Mouse (Mus musculus) c-Kit-positive CD71-positive TER-119-positive erythroid progenitor cells, embryonic 14.5 days (primary cell): ENCODE data around the gene Atr.
A peak's percentile ranks its signal among the peaks of the same experiment; 100 is the strongest.

Source experiments
- DNase-seq: peaks from one replicate; pipeline ENCODE4 v3.0.0-alpha.2; 2013; ENCODE audit warnings: low spot score

Gene Atr

DNA sequence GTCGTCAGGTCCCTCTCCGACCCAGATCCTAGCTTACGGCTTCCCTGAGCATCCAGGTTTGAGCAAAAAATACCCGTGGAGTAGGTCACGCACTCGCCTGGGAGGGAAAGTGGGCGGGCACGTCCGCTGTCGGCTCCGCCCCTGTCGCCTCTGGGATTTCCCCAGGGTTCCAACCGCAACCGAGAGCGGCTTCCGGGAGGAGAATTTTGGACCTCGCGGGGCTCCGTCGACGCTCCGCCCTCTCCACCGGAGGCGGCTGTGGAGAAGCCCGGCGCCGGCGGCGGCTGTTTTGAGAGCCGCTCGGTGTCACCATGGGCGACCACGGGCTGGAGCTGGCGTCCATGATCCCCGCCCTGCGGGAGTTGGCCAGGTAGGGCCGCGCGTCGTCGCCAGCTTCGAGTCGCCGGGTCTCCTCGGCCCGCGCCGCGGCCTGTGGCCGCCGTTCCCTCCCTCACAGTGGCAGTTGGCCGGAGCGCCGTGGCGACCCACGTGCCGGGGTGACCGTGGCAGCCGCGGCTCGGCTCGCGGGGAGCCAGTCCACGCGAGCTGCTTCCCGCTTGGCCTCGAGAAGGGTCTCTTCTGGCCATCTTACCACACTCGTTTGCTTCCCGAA, at the start of gene Atr:
Gene Atr, plus strand, starts transcription at position 184 of the 613 bp plus-strand sequence.
- DNase-seq, result peak; percentile 92

GRCm38 (mm10) chr9:95809596-95809995, 47.8 kb upstream of the Atr start:
- DNase-seq, result no peak

DNA sequence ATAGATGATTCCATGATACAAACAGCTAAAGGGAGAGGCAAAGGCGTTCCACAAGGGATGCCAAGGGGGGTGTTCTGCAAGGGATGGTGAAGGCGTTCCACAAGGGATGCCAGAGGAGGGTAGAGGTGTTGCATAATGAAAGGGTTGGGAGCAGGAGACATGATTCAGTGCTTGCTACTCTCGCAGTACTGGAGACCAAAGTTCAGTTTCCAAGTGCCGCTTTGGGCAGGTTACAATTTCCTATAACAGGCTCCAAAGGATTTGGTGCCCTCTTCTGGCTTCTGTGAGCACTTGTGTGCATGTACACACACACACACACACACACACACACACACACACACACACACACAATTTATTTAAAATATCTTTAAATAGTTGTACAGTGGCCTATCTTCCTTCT, 45.6 kb upstream of the Atr start:
- DNase-seq, result no peak

DNA sequence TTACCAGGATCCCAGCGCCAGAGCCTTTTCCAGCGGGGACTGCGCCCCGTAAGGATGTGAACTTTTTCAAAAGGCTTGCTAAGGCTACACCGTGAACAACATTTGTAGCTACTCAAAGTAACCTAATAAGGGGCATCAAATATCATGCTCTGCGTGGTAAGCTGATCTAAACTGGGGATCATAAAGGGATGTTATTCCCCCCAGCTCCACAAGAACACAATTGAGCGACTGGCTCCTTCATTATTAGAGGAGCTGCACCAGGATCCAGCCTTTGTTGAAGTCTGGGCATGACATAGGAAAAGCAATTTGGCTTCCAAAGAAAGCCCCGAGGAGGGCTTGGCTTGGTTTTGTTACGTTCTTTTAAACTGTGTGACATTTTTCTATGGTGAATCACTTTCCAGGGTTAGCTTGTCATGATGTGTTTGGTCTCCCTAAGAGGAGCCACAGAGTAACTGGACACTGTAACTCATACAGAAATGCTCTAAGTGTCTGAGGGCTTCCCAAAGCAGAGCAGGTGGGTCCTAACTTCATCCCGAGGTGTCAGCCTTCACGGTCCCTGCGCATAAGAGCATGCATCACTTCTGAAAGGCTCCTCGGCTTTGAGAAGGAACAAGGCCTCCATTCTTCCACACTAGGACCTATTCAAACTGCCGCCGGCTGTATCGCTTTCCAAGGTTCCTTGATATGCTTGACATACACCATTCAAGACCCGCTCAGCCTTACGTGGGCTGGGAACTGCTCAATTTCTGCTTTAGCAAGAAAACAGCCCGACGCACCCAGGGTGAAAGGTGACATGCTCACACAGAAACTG, 43.5 kb upstream of the Atr start:
- DNase-seq, result no peak

- DNase-seq, result no peak
Observed at GRCm38 (mm10) chr9:95815015-95815673, 42.3 kb upstream of the Atr start.

GRCm38 (mm10) chr9:95815706-95816105, 41.7 kb upstream of the Atr start:
- DNase-seq, result no peak

- no peak for DNase-seq
Observed at GRCm38 (mm10) chr9:95822531-95822930, 34.9 kb upstream of the Atr start.

DNA sequence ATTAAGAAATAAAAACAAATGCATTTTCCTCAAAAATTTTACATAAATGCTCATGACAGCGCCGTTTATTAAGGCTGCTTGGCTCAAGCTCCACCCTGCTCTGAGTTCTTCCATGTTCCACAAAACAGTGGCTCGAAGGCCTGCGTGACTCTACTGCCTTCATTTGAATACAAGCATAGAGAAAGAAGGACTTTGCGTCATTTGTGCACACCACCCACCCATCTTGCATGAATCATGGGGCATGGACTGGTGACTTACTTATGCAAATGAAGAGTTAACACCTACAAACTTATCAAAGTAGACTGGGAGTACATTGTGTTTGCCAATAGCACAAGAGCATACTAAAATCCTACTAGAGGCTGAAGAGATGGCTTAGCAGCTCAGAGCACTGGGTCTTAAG, 29.8 kb upstream of the Atr start:
- no peak for DNase-seq

DNA sequence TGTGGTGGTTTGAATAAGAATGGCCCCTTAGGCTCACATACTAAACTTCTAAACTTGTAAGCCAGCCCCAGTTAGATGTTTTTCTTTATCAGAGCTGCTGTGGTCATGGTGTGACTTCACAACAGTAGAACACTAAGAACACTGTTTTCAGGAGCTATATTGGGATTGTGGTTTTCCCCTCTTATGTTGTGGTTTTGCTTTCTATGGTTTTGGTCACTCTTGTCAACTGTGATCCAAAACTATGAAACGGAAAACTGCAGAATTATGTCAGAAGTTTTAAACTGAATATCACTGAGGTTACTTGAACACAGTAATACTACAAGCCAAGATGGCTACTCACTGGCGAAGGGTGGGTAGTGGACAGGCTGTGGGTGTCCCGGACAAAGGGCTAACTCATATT, 24.6 kb upstream of the Atr start:
- DNase-seq, result no peak

- no peak for DNase-seq
Observed at GRCm38 (mm10) chr9:95834799-95835198, 22.6 kb upstream of the Atr start.

GRCm38 (mm10) chr9:95835741-95836140, 21.7 kb upstream of the Atr start:
- no peak for DNase-seq

GRCm38 (mm10) chr9:95839424-95839823, 18.0 kb upstream of the Atr start:
- no peak for DNase-seq

- peak; percentile 45 for DNase-seq
Observed at GRCm38 (mm10) chr9:95844825-95845460, 12.5 kb upstream of the Atr start, which contains the start of gene Pls1. TSS of gene Pls1 (minus strand) at chr9:95845311.

- no peak for DNase-seq
Observed at GRCm38 (mm10) chr9:95845711-95846110, 11.7 kb upstream of the Atr start.

DNA sequence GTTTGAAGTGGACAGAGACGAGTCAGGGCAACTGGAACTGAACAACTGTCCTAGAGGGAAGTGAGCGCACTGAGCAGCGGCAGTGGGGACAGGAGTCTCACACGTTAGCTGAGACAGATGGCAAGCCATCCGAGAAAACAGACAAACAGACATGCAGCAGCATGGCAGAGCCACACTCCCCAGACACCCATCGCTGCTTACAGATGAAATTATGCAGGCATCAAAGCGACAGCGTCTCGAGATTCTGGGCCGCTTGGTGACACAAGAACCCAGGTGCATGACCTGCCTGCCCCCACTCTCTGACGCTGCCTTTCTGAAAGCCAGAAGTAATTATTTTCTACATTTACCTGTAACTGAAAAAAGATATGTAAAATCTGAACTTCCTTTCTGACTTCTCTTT, 5.7 kb upstream of the Atr start:
- no peak for DNase-seq

GRCm38 (mm10) chr9:95852896-95853295, 4.5 kb upstream of the Atr start:
- peak; percentile 81 for DNase-seq

DNA sequence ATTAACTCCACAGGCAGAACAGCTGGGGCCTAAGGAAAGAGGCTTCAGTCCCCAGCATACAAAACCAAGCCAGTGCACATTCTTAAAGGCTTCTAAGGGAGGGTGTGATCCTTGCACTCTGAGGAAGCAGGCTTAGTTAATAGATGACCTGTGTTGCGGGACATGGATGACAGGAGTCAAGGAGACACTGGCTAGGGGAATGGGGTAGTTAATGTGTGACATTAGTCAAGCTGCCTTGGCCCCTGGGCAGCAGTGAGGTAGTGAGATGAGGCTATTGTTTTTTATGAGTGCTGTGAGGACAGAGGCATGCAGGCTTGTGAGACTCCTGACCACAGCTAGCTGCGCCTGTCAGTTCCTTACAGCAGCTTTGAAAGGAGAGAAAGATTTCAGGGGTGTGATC, 2.5 kb upstream of the Atr start:
- no peak for DNase-seq

GRCm38 (mm10) chr9:95856004-95856403, 1.4 kb upstream of the Atr start:
- DNase-seq, result no peak

DNA sequence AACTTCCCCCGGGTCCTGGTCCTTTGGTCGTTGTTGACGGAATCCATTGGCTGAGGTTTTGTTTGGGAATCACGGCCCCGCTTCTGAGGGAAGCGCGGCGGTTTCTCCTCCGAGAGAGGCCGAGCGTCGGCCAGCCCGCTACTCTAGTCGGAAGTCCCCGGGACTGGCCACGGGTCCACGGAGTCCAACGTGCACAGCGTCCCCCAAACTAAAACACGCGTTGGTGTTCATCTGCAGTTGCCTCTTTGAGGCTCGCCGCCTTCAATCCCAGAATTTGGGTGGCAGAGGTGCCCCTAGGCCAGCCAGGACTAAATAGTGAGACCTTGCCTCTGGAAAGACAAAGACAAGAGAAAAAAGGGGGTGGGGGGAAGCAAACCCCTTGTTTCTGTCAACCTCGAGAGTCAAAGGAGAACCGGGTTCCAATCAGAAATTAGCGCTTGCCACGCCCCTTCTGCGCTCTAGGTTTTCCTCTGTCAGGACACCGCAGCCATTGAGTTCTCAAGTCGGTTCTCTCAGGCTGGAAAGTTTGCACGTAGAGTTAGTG, 702 bp downstream of the Atr start:
- peak; percentile 68 for DNase-seq

GRCm38 (mm10) chr9:95878246-95878645, 20.8 kb downstream of the Atr start:
- no peak for DNase-seq

DNA sequence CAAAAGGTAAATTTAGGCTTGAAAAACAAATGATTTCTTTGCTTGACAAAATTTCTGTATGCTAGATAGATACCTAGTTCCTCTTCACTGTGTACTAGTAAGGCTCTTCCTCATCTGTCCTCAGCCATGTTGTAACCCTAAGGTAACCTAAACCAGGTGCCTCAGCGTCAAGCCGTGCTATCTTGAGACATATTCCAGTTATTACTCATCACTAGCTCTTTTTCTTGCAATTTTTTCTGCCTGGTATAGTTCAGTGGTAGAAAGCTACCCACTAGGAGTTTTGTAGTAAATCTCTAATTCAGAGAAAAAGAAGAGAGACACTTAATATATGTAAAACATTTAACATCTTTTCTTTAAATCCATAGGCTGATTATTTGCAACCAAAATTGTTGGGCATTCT, 25.4 kb downstream of the Atr start:
- DNase-seq, result no peak

DNA sequence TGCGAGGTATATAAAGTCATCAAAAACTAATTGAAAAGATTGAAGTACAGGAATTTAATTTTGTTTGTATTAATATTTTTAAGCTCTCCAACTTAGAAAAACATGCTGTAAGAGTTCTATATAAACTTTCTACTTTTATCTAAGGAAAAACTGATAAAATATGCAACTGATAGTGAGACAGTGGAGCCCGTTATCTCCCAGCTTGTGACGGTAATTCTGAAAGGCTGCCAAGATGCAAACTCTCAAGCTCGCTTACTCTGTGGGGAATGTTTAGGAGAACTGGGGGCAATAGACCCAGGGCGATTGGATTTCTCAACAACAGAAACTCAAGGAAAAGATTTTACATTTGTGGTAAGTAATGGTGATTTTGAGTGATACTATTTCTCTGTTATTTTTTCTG, 40.0 kb downstream of the Atr start:
- DNase-seq, result no peak
